ENCODE assay signal across 1 mouse cellular context in genomic region chr16:93604481-93604969, GRCm38 (mm10).
A peak's percentile ranks its signal among the peaks of the same experiment; 100 is the strongest.
TF ChIP-seq lines count a peak whose summit lies in the region.

No protein-coding gene starts in this region.

TF ChIP-seq in MEL, 35 proteins besides CTCF, POLR2A, EP300 and RAD21 (continued from another document):
- TF ChIP-seq E2F4 (IDR thresholded peaks at IDR 0.05; ENCODE audit: borderline replicate concordance, low read depth, low read length) (no peak), SMC3 (IDR thresholded peaks at IDR 0.05; ENCODE audit: low read depth, low read length) (no peak), BHLHE40 (IDR thresholded peaks at IDR 0.05; ENCODE audit: borderline replicate concordance, low read depth, low read length) (no peak), ZC3H11A (IDR thresholded peaks at IDR 0.05; ENCODE audit: low read depth, low read length) (no peak), MAZ (IDR thresholded peaks at IDR 0.05; ENCODE audit: low read depth, low read length) (no peak; the same call in 1 of the 2 replicates), POLR2AphosphoS2 (IDR thresholded peaks at IDR 0.05; ENCODE audit: low read length) (no peak), MAX (IDR thresholded peaks at IDR 0.05; ENCODE audit: low read length) (peak; percentile 84), UBTF (IDR thresholded peaks at IDR 0.05; ENCODE audit: borderline replicate concordance, insufficient read depth, low read depth, low read length) (no peak), TBP (IDR thresholded peaks at IDR 0.05; ENCODE audit: low read depth, low read length) (peak; percentile 96), CHD2 (IDR thresholded peaks at IDR 0.05; ENCODE audit: low read length) (no peak), JUND (IDR thresholded peaks at IDR 0.05; ENCODE audit: low read depth, low read length) (no peak), SIN3A (IDR thresholded peaks at IDR 0.05; ENCODE audit: low read length) (peak; percentile 84), KAT2A (conservative IDR thresholded peaks at IDR 0.05; ENCODE audit: low read depth, low read length) (peak; percentile 59; the same call in 1 of the 2 replicates), ELF1 (IDR thresholded peaks at IDR 0.05; ENCODE audit: low read depth, low read length) (no peak), MYC (IDR thresholded peaks at IDR 0.05; ENCODE audit: low read depth, low read length) (0 out of 2 replicates have a peak, but pooled peaks have one; percentile 68), GATA1 (IDR thresholded peaks at IDR 0.05; ENCODE audit: low read depth, low read length) (no peak), ZMIZ1 (IDR thresholded peaks at IDR 0.05; ENCODE audit: low read depth, low read length) (no peak), GABPA (IDR thresholded peaks at IDR 0.05; ENCODE audit: low read depth, low read length) (no peak), MXI1 (IDR thresholded peaks at IDR 0.05; ENCODE audit: low read depth, low read length) (peak; percentile 91), MYB (IDR thresholded peaks at IDR 0.05; ENCODE audit: low read depth, low read length) (no peak), NRF1 (IDR thresholded peaks at IDR 0.05; ENCODE audit: insufficient read depth, low read depth, low read length, poor library complexity, severe bottlenecking) (no peak), USF1 (IDR thresholded peaks at IDR 0.05; ENCODE audit: low read depth, low read length) (no peak), MEF2A (IDR thresholded peaks at IDR 0.05; ENCODE audit: extremely low read depth, insufficient replicate concordance, low read depth, low read length, poor library complexity, severe bottlenecking) (no peak), ETS1 (IDR thresholded peaks at IDR 0.05; ENCODE audit: low read depth, low read length) (peak; percentile 67; the same call in 1 of the 2 replicates), CHD1 (IDR thresholded peaks at IDR 0.05; ENCODE audit: low read depth, low read length) (peak; percentile 79; the same call in 1 of the 2 replicates), NELFE (IDR thresholded peaks at IDR 0.05; ENCODE audit: low read depth, low read length) (peak; percentile 55), TCF12 (IDR thresholded peaks at IDR 0.05; ENCODE audit: low read depth, low read length) (peak; percentile 5; the same call in 1 of the 2 replicates), ZKSCAN1 (IDR thresholded peaks at IDR 0.05; ENCODE audit: low read depth, low read length) (no peak)
